Mouse (Mus musculus) hindbrain, embryonic 14.5 days (tissue): ENCODE measurements around the gene Wdr13. TPM values are rescaled to one million over a fixed set of nuclear protein-coding genes. Genes with fewer than 3 reads are reported as not detected.
A peak's percentile ranks its signal among the peaks of the same experiment; 100 is the strongest.

Source experiments
- ATAC-seq: fragments of 200-750 bp; cut with Nextera tagmentation; 2 replicates; pipeline ENCODE4 v1.8.0; 2017; ENCODE audit warnings: moderate number of reproducible peaks, mild to moderate bottlenecking, moderate TSS enrichment, moderate library complexity; ENCODE audit not compliant: low FRiP score
- DNase-seq: peaks from one replicate; pipeline ENCODE4 v3.0.0-alpha.2; 2015; ENCODE audit warnings: low spot score
- H3K27ac ChIP-seq: fragments of 300-500 bp; sonication (generic); 2 replicates; pipeline ENCODE4 v1.5.1; 2014; ENCODE audit warnings: mild to moderate bottlenecking, moderate library complexity
- H3K27me3 ChIP-seq: fragments of 300-500 bp; sonication (generic); 2 replicates; pipeline ENCODE4 v1.6.1; 2014; ENCODE audit warnings: mild to moderate bottlenecking, low read length, mixed read lengths; ENCODE audit not compliant: control insufficient read depth, insufficient read depth
- H3K36me3 ChIP-seq: fragments of 300-500 bp; sonication (generic); replicated peaks from 2 replicates; pipeline ENCODE4 v1.6.1; 2014; ENCODE audit not compliant: control insufficient read depth, insufficient read depth
- H3K4me1 ChIP-seq: fragments of 300-500 bp; sonication (generic); replicated peaks from 2 replicates; pipeline ENCODE4 v1.6.1; 2014; ENCODE audit warnings: antibody characterized with exemption, low read length, mixed read lengths; ENCODE audit not compliant: control insufficient read depth, insufficient read depth
- H3K4me2 ChIP-seq: fragments of 300-500 bp; sonication (generic); replicated peaks from 2 replicates; pipeline ENCODE4 v1.6.1; 2014; ENCODE audit warnings: mild to moderate bottlenecking, moderate library complexity
- H3K4me3 ChIP-seq: fragments of 300-500 bp; sonication (generic); replicated peaks from 2 replicates; pipeline ENCODE4 v1.5.1; 2014; ENCODE audit warnings: mild to moderate bottlenecking, low read length
- H3K9ac ChIP-seq: fragments of 300-500 bp; sonication (generic); 2 replicates; pipeline ENCODE4 v1.6.1; 2014
- H3K9me3 ChIP-seq: fragments of 300-500 bp; sonication (generic); 2 replicates; pipeline ENCODE4 v1.6.1; 2016; ENCODE audit warnings: low read length; ENCODE audit not compliant: control insufficient read depth
- WGBS: fragments of 180-500 bp; shearing (Covaris S2); extraction: QIAGEN DNeasy Blood & Tissue Kit; methylation state at CpG from one replicate; pipeline ENCODE4 v1.1.7; 2014; 5-methylcytosine and 5-hydroxymethylcytosine counted together
- polyA plus RNA-seq: library from polyadenylated mRNA; unstranded; fragments of >200 nt; fragmentation: Nextera tagmentation; extraction: Ambion mirVana; gene quantifications from 2 replicates; pipeline ENCODE4 v1.2.1, GENCODE M21; 2014

Gene Wdr13
- polyA plus RNA-seq, 1 experiment from 2014 or later, result 56.6 TPM

DNA sequence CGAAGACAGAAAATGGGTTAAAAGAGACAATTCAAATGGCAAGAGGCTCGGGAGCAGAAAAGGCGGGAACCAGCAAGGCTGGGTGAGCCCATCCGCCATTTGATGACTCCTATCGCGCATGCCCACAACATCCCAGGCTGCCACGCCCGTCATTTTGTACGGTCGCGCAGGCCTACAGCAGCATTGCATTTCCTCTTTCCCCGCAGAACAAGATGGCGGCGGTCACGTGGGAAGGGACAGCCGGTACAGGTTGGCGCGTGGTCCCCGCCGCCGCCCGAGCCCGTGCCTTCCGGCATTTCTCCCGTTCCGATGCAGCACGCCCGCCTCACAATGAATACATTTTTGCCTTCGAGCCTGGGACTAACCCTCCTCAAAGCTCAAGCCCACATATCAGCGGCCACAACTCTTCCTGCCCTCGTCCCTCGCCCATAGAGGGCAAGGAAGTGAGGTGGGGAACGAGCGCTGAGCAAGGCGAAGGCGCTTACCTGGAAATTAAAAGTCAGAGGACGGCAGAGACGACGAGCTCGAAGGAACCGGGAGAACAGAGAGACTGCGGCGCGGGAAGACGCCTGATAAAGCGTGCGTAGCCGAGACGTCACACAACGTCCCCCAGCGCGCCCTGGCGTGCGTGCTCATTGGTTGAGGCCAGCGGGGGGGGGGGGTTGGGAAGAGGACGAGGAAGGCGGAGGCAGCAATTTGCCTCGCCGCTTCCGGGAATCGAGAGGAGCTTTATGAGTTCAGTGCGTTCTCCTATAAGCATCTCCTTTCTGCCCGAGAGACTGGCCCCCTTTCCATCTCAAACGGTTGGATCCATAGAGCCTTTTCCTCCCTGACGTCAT, 12.7 kb upstream of the Wdr13 start, which contains the start of gene Rbm3:
TSS of gene Rbm3 (minus strand) at position 728 of the 839 bp plus-strand sequence.
- Histone ChIP-seq H3K4me1 (peaks cover 6% of the 10 kb centered on the region), H3K27ac (peak within 1 kb of the TSS; percentile 98), H3K9ac (peak within 1 kb of the TSS; percentile 86), H3K36me3 (peaks cover 34% of the 10 kb centered on the region), H3K4me3 (peak within 1 kb of the TSS; percentile 65), H3K4me2 (peak within 1 kb of the TSS; percentile 62), H3K27me3 (no peaks in the 10 kb centered on the region), H3K9me3 (no peaks in the 10 kb centered on the region)
- WGBS, result 13% methylated on average over 61 of the region's 65 CpGs
- peak; percentile 94 for ATAC-seq
- DNase-seq, result peak; percentile 85

DNA sequence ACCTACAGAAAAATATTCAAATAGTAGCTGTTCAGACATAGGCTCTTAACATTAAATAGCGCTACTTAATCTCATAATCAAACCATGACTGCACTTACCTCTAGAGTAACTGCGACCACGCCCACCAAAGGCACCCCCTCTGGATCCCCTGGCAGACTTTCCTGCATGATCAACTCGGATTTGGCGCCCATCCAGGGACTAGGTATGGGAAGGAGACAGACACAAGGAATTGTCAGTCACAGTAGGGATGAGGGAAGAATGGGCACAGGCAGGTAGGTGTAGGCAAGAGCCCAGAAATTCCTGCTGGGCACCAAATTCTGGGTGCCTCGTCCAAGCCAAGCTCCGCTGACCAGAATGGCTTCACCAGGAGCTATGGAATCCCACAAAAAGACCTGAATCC, 11.1 kb upstream of the Wdr13 start:
- H3K4me2 ChIP-seq, result peak overlapping the region; percentile 62
- H3K4me3 ChIP-seq, result peak overlapping the region; percentile 65
- DNase-seq (no peak), ATAC-seq (no peak)
- WGBS, result 81% methylated on average over 7 of the region's 7 CpGs
- no peaks in the 10 kb centered on the region for H3K9me3 ChIP-seq
- H3K36me3 ChIP-seq, result peaks cover 49% of the 10 kb centered on the region
- peaks cover 6% of the 10 kb centered on the region for H3K4me1 ChIP-seq
- no peak overlapping the region for H3K27ac ChIP-seq
- no peaks in the 10 kb centered on the region for H3K27me3 ChIP-seq
- H3K9ac ChIP-seq, result peak overlapping the region; percentile 86; the same call in 1 of the 2 replicates

DNA sequence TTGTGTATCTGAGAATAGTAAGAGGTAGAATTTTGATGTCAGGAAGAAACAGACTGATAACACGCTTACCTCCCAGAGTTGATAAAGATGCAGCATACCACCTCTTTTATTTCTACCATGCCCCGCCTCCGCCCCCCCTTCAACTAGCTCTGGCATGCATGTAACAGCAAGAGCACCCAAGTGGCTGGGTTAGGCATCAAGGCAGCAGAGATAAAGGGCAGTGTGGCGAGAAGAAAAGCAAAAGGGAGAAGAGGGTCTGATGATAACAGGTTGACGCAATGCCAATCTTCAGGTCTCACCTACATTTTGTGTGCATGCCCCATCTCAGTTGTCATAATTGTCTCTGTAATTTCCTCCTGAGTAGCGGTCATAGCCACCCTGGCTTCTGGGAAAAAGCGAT, 10.3 kb upstream of the Wdr13 start:
- no peak overlapping the region for H3K4me3 ChIP-seq
- no peaks in the 10 kb centered on the region for H3K9me3 ChIP-seq
- no peak overlapping the region for H3K4me2 ChIP-seq
- H3K36me3 ChIP-seq, result peaks cover 55% of the 10 kb centered on the region
- peaks cover 6% of the 10 kb centered on the region for H3K4me1 ChIP-seq
- DNase-seq (no peak), ATAC-seq (no peak)
- no peaks in the 10 kb centered on the region for H3K27me3 ChIP-seq
- WGBS, result 88% methylated on average over 7 of the region's 7 CpGs
- H3K9ac ChIP-seq, result no peak overlapping the region
- no peak overlapping the region for H3K27ac ChIP-seq

DNA sequence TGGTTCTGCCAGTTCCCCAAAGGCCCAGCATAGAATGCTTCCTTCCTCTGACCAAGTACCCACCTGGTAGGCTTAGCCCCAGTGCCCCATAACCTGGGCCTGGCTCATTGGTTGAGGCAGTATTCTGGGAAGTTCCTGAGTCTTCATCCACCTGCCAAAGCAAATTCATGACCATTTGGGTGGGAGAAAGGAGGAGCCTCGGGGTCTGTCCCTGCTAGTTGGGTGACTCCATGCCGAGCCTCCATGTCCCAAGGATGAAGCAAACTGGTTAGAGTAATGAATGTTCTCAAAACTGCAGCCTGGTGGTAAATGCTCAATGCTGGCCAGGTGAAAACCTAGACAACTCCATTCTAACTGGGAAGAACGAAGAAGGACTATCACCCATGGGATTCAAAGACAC, 8.4 kb upstream of the Wdr13 start:
- 76% methylated on average over 3 of the region's 3 CpGs for WGBS
- Histone ChIP-seq H3K4me1 (peaks cover 6% of the 10 kb centered on the region), H3K9me3 (no peaks in the 10 kb centered on the region), H3K9ac (no peak overlapping the region), H3K27ac (no peak overlapping the region), H3K4me3 (no peak overlapping the region), H3K27me3 (no peaks in the 10 kb centered on the region), H3K36me3 (peaks cover 56% of the 10 kb centered on the region), H3K4me2 (no peak overlapping the region)
- DNase-seq, result no peak
- ATAC-seq, result no peak

DNA sequence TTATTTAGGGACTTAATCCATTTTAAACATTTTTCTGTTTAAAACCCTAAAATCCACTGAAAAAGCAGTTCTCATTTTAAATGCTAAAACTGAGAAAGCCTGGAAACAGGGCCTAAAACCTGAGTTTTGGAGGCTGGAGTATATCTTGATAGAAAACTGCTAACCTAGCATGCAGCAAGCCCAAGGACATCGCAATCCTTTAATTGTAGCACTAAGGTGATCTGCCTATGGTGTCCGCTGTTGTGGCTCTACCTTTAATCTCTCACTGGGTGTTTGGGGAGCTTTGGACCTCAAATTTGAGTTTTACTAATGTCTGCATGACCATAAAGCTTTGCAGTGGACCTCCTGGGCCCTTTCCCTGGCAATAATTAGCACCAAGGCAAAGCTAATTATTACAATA, 7.8 kb upstream of the Wdr13 start:
- WGBS, result 95% methylated on average over 2 of the region's 2 CpGs
- Histone ChIP-seq H3K9me3 (no peaks in the 10 kb centered on the region), H3K36me3 (peaks cover 56% of the 10 kb centered on the region), H3K4me2 (no peak overlapping the region), H3K9ac (no peak overlapping the region), H3K27me3 (no peaks in the 10 kb centered on the region), H3K27ac (no peak overlapping the region), H3K4me3 (no peak overlapping the region), H3K4me1 (peaks cover 6% of the 10 kb centered on the region)
- DNase-seq (no peak), ATAC-seq (no peak)

DNA sequence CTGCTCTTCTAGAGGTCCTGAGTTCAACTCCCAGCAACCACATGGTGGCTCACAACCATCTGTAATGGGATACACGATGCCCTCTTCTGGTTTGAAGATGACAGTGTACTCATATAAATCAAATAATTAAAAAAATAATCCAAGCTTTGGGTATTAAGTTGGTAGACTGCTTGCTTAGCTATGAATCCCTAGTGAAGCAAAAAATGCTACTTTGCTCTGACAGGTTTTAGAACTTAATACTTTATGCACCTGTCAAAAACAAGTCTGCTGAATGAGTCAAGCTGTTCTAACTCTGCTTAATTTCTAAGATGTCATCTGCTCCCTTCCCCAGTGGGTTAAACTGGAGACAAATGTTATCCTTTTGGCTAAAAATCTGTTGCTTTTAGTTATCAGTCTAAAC, 6.8 kb upstream of the Wdr13 start:
- no peak overlapping the region for H3K27ac ChIP-seq
- DNase-seq, result no peak
- H3K4me2 ChIP-seq, result no peak overlapping the region
- no peak for ATAC-seq
- H3K9me3 ChIP-seq, result no peaks in the 10 kb centered on the region
- peaks cover 56% of the 10 kb centered on the region for H3K36me3 ChIP-seq
- no peaks in the 10 kb centered on the region for H3K27me3 ChIP-seq
- H3K9ac ChIP-seq, result no peak overlapping the region
- H3K4me1 ChIP-seq, result peaks cover 6% of the 10 kb centered on the region
- H3K4me3 ChIP-seq, result no peak overlapping the region
- 59% methylated on average over 1 of the region's 1 CpGs for WGBS

DNA sequence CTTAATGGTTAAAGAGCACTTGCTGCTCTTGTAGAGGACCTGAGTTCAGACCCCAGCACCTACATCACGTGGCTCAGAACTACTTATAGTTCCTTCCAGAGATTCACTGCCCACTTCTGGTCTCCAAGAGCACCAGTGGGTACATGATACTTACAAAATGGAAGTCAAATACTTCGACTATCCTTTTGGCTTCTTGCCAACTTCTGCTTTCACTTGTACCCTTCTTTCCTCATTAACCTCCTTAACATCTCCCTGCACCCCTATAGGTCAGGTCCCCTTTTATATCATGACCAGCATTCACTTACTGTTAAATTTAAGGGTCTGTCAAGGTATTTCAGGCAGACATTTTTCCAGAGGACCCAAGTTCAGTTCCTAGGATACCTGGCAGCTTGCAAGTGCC, 3.2 kb upstream of the Wdr13 start:
- Histone ChIP-seq H3K4me3 (no peak overlapping the region), H3K4me2 (no peak overlapping the region), H3K9ac (no peak overlapping the region), H3K9me3 (no peaks in the 10 kb centered on the region), H3K36me3 (peaks cover 30% of the 10 kb centered on the region), H3K4me1 (peaks cover 5% of the 10 kb centered on the region; the same call in 1 of the 2 replicates), H3K27ac (no peak overlapping the region), H3K27me3 (no peaks in the 10 kb centered on the region)
- ATAC-seq (no peak), DNase-seq (no peak)
- 61% methylated on average over 2 of the region's 2 CpGs for WGBS

DNA sequence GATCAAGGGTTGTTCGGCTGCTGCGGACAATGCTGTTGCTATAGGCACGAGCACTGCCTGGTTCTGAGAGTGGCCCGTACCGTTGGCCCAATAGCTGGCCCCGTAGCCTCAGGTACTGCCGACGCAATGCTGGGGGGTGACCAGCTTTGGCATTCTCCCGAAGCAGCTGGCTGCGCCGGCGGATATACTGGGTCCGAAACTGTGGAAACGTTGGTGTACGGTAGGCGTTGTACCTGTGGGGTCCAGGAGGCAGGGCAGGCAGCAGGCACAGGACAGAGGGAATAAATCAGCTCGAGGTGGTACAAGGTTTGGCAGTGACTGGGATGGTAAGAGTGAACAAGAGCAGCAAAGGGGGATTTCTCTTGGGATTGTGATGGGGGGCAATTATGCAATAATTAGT, 1.3 kb downstream of the Wdr13 start:
- Histone ChIP-seq H3K27ac (0 out of 2 replicates have a peak overlapping the region, but pooled peaks have one; percentile 97), H3K9me3 (no peaks in the 10 kb centered on the region), H3K9ac (no peak overlapping the region), H3K36me3 (peaks cover 40% of the 10 kb centered on the region), H3K4me2 (peak overlapping the region; percentile 54), H3K27me3 (no peaks in the 10 kb centered on the region), H3K4me3 (peak overlapping the region; percentile 57), H3K4me1 (peaks cover 5% of the 10 kb centered on the region; the same call in 1 of the 2 replicates)
- WGBS, result 90% methylated on average over 17 of the region's 17 CpGs
- ATAC-seq (no peak), DNase-seq (no peak)

DNA sequence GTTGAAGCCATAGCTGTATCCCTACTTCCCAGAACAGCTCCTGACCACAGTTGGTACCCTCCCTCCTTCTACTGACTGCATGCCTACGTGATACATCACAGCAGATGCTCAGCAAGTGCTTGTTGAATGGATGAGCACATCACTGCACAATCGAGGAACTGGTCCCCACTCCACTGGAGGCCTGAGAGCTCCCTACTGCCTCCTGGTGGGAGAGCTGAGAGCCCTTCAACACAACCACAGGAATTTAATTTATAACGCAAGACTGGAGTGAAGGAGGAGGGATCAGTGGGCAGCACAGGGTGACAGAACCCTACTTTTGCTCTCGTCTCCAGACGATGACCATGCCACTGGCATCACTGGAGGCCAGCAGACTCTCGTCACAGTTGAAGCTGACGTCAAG, 7.5 kb downstream of the Wdr13 start:
- Histone ChIP-seq H3K27me3 (no peaks in the 10 kb centered on the region), H3K4me3 (no peak overlapping the region), H3K36me3 (peaks cover 57% of the 10 kb centered on the region), H3K9me3 (no peaks in the 10 kb centered on the region), H3K4me2 (no peak overlapping the region), H3K27ac (no peak overlapping the region), H3K4me1 (no peaks in the 10 kb centered on the region), H3K9ac (no peak overlapping the region)
- 77% methylated on average over 7 of the region's 7 CpGs for WGBS
- DNase-seq, result no peak
- ATAC-seq, result no peak
